Mouse (Mus musculus) heart, adult 2 months (tissue): ENCODE measurements around the gene Nrg4. TPM values are rescaled to one million over a fixed set of nuclear protein-coding genes. Genes with fewer than 3 reads are reported as not detected.

Experiments
- DNase-seq, 2 experiments: peaks; one replicate each; pipeline ENCODE4 v3.0.0; 2021
- H3K27ac ChIP-seq: fragments of 200-600 bp; 2 replicates; pipeline ENCODE4 v1.8.1; 2022
- H3K27me3 ChIP-seq: fragments of 200-500 bp; 2 replicates; pipeline ENCODE4 v1.6.1; 2012; ENCODE audit warnings: mild to moderate bottlenecking, low read length, inconsistent platforms, mixed read lengths; ENCODE audit not compliant: control insufficient read depth, insufficient read depth
- H3K36me3 ChIP-seq: fragments of 200-500 bp; 2 replicates; pipeline ENCODE4 v1.6.1; 2012; ENCODE audit warnings: low read length, inconsistent platforms; ENCODE audit not compliant: control insufficient read depth, insufficient read depth
- H3K4me1 ChIP-seq: fragments of 200-500 bp; 2 replicates; pipeline ENCODE4 v1.6.1; 2011; ENCODE audit warnings: low read length; ENCODE audit not compliant: control insufficient read depth, insufficient read depth
- H3K4me3 ChIP-seq: fragments of 200-600 bp; 2 replicates; pipeline ENCODE4 v1.8.1; 2022
- H3K79me2 ChIP-seq: fragments of 200-500 bp; replicated peaks from 2 replicates; pipeline ENCODE4 v1.6.1; 2012; ENCODE audit warnings: mild to moderate bottlenecking, inconsistent platforms, low read length, moderate library complexity, mixed read lengths; ENCODE audit not compliant: control insufficient read depth, insufficient read depth
- H3K9ac ChIP-seq: fragments of 200-500 bp; 2 replicates; pipeline ENCODE4 v1.6.1; 2012; ENCODE audit warnings: low read depth, mild to moderate bottlenecking, control low read depth, inconsistent platforms, low read length, mixed read lengths
- CTCF ChIP-seq: fragments of 200-600 bp; IDR thresholded peaks from 2 replicates; pipeline ENCODE4 v1.8.1; 2022; ENCODE audit warnings: antibody characterized with exemption, mild to moderate bottlenecking, moderate library complexity
- EP300 ChIP-seq: fragments of 200-500 bp; IDR thresholded peaks from 2 replicates; pipeline ENCODE4 v1.6.1; 2011; ENCODE audit warnings: low read depth, low read length, control low read depth; ENCODE audit not compliant: insufficient read depth
- POLR2A ChIP-seq: fragments of 200-500 bp; IDR thresholded peaks from 2 replicates; pipeline ENCODE4 v1.6.1; 2011; ENCODE audit warnings: mild to moderate bottlenecking, low read depth, low read length, control low read depth; ENCODE audit not compliant: insufficient read depth
- WGBS: fragments of 180-500 bp; shearing (Covaris S2); methylation state at CpG from one replicate; pipeline ENCODE4 v1.1.7; 2018; 5-methylcytosine and 5-hydroxymethylcytosine counted together
- intact Hi-C: fragments of 180-260 bp; cut with DNase I; formaldehyde crosslinking; loops from one replicate; pipeline ENCODE4 v1.15.1; 2025
- polyA plus RNA-seq: library from polyadenylated mRNA; depleted of rRNA; stranded (reverse); fragments of >200 nt; gene quantifications from 2 replicates; pipeline ENCODE4 v1.2.3, GENCODE M21; 2012
- total RNA-seq, 2 experiments: library from RNA; stranded (reverse); gene quantifications; 2 replicates each; pipeline ENCODE4 v1.2.3; 2021

The Nrg4 gene
- total and polyA plus RNA-seq, 3 experiments: 1.5 to 7.6 (median 2.3) TPM

GRCm38 (mm10) chr9:55313619-55314261, 12.9 kb downstream of the Nrg4 start:
- Histone ChIP-seq H3K4me1 (no peaks in the 10 kb centered on the region), H3K27me3 (no peaks in the 10 kb centered on the region), H3K79me2 (no peaks in the 10 kb centered on the region), H3K36me3 (no peaks in the 10 kb centered on the region), H3K27ac (no peak overlapping the region), H3K9ac (no peak overlapping the region), H3K4me3 (no peak overlapping the region)
- TF ChIP-seq CTCF (no peak), EP300 (no peak), POLR2A (no peak)
- no peak for DNase-seq
- intact Hi-C loops: loop anchor here (5.0 kb wide), 2 partner anchors 106 to 171 kb away; partner anchors contain the start of gene Fbxo22
- 61% methylated on average over 12 of the region's 12 CpGs for WGBS

- H3K4me1 ChIP-seq: no peaks in the 10 kb centered on the region
- intact Hi-C loops: loop anchor here (1.0 to 5.0 kb wide), 3 partner anchors 104 to 287 kb away; partner anchors contain the start of gene Fbxo22
- TF ChIP-seq POLR2A (no peak), CTCF (peak; percentile 95), EP300 (peak; percentile 62; the same call in 1 of the 2 replicates)
- no peak overlapping the region for H3K27ac ChIP-seq
- WGBS: 8% methylated on average over 5 of the region's 5 CpGs
- H3K9ac ChIP-seq: no peak overlapping the region
- H3K27me3 ChIP-seq: no peaks in the 10 kb centered on the region
- no peaks in the 10 kb centered on the region for H3K36me3 ChIP-seq
- no peaks in the 10 kb centered on the region for H3K79me2 ChIP-seq
- DNase-seq: peak; percentile 54 to 59
- H3K4me3 ChIP-seq: no peak overlapping the region
These were observed 15.1 kb downstream of the Nrg4 start for GRCm38 (mm10) chr9:55311560-55311959.

- DNase-seq: no peak
- no peak overlapping the region for H3K27ac ChIP-seq
- TF ChIP-seq CTCF: no peak
- TF ChIP-seq EP300: no peak
- TF ChIP-seq POLR2A: no peak
These were observed 18.2 kb downstream of the Nrg4 start for GRCm38 (mm10) chr9:55308455-55308854.

GRCm38 (mm10) chr9:55307557-55307956, 19.1 kb downstream of the Nrg4 start:
- Histone ChIP-seq H3K9ac (no peak overlapping the region), H3K4me3 (no peak overlapping the region), H3K36me3 (no peaks in the 10 kb centered on the region), H3K4me1 (no peaks in the 10 kb centered on the region), H3K27ac (no peak overlapping the region), H3K27me3 (no peaks in the 10 kb centered on the region), H3K79me2 (no peaks in the 10 kb centered on the region)
- DNase-seq: no peak
- intact Hi-C loops: no loop called here
- WGBS: 47% methylated on average over 5 of the region's 5 CpGs
- TF ChIP-seq CTCF (no peak), EP300 (no peak), POLR2A (no peak)

More at GRCm38 (mm10) chr9:55308455-55308854, 18.2 kb downstream of the Nrg4 start:
- no peaks in the 10 kb centered on the region for H3K36me3 ChIP-seq
- no peak overlapping the region for H3K9ac ChIP-seq
- no peaks in the 10 kb centered on the region for H3K79me2 ChIP-seq
- 73% methylated on average over 5 of the region's 5 CpGs for WGBS
- intact Hi-C loops: no loop called here
- no peaks in the 10 kb centered on the region for H3K27me3 ChIP-seq
- H3K4me3 ChIP-seq: no peak overlapping the region
- H3K4me1 ChIP-seq: no peaks in the 10 kb centered on the region

GRCm38 (mm10) chr9:55307066-55307465, 19.6 kb downstream of the Nrg4 start:
- intact Hi-C loops: no loop called here
- no peaks in the 10 kb centered on the region for H3K4me1 ChIP-seq

GRCm38 (mm10) chr9:55296221-55296620, 30.4 kb downstream of the Nrg4 start:
- no peak for TF ChIP-seq POLR2A
- TF ChIP-seq EP300: no peak
- TF ChIP-seq CTCF: no peak
- Histone ChIP-seq H3K79me2 (no peaks in the 10 kb centered on the region), H3K4me1 (no peaks in the 10 kb centered on the region), H3K4me3 (no peak overlapping the region), H3K9ac (no peak overlapping the region), H3K27me3 (no peaks in the 10 kb centered on the region), H3K27ac (no peak overlapping the region), H3K36me3 (no peaks in the 10 kb centered on the region)
- intact Hi-C loops: no loop called here
- WGBS: 44% methylated on average over 2 of the region's 2 CpGs
- DNase-seq: no peak

More at GRCm38 (mm10) chr9:55307066-55307465, 19.6 kb downstream of the Nrg4 start:
- no peak overlapping the region for H3K4me3 ChIP-seq
- WGBS: 62% methylated on average over 2 of the region's 2 CpGs
- TF ChIP-seq POLR2A (no peak), EP300 (no peak), CTCF (no peak)
- H3K27ac ChIP-seq: no peak overlapping the region
- no peaks in the 10 kb centered on the region for H3K79me2 ChIP-seq
- H3K9ac ChIP-seq: no peak overlapping the region
- no peaks in the 10 kb centered on the region for H3K27me3 ChIP-seq
- no peak for DNase-seq
- H3K36me3 ChIP-seq: no peaks in the 10 kb centered on the region
